Mouse (Mus musculus): ENCODE measurements around the gene Psmb3. TPM values are rescaled to one million over a fixed set of nuclear protein-coding genes. Genes with fewer than 3 reads are reported as not detected.

The Psmb3 gene
- total and polyA plus RNA-seq, 3 experiments: 560 to 1,251 (median 863) TPM

- TF ChIP-seq POLR2AphosphoS2 (IDR thresholded peaks at IDR 0.05; ENCODE audit: low read depth, low read length) (no peak), CTCF (conservative IDR thresholded peaks at IDR 0.05 in 1 of 2, IDR thresholded peaks at IDR 0.05 in 1 of 2; ENCODE audit: low read depth in 2 of 2, low read length in 2 of 2) (no peak), KAT2A (IDR thresholded peaks at IDR 0.05; ENCODE audit: insufficient replicate concordance, low read length) (0 out of 2 replicates have a peak, but pooled peaks have one; percentile 59), ZMIZ1 (IDR thresholded peaks at IDR 0.05; ENCODE audit: low read depth, low read length) (peak; percentile 96), ZKSCAN1 (IDR thresholded peaks at IDR 0.05; ENCODE audit: borderline replicate concordance, low read depth, low read length) (peak; percentile 76), SIN3A (IDR thresholded peaks at IDR 0.05; ENCODE audit: low read length) (peak; percentile 90), E2F4 (IDR thresholded peaks at IDR 0.05; ENCODE audit: insufficient replicate concordance, low read depth, low read length) (0 out of 2 replicates have a peak, but pooled peaks have one; percentile 68), TBP (conservative IDR thresholded peaks at IDR 0.05; ENCODE audit: low read depth, low read length) (peak; percentile 78; the same call in 1 of the 2 replicates), RAD21 (IDR thresholded peaks at IDR 0.05; ENCODE audit: low read depth, low read length) (no peak), RCOR1 (conservative IDR thresholded peaks at IDR 0.05; ENCODE audit: low read depth, low read length) (no peak; the same call in 1 of the 2 replicates), CHD1 (IDR thresholded peaks at IDR 0.05; ENCODE audit: low read depth, low read length) (no peak; the same call in none of the 2 replicates), SMC3 (IDR thresholded peaks at IDR 0.05; ENCODE audit: low read depth, low read length) (no peak), NRF1 (IDR thresholded peaks at IDR 0.05; ENCODE audit: low read depth, low read length) (peak; percentile 46; the same call in 1 of the 2 replicates), MXI1 (IDR thresholded peaks at IDR 0.05; ENCODE audit: low read depth, low read length) (peak; percentile 82)
Measured at GRCm38 (mm10) chr11:97659990-97660714, 43.0 kb upstream of the Psmb3 start (continued).

DNA sequence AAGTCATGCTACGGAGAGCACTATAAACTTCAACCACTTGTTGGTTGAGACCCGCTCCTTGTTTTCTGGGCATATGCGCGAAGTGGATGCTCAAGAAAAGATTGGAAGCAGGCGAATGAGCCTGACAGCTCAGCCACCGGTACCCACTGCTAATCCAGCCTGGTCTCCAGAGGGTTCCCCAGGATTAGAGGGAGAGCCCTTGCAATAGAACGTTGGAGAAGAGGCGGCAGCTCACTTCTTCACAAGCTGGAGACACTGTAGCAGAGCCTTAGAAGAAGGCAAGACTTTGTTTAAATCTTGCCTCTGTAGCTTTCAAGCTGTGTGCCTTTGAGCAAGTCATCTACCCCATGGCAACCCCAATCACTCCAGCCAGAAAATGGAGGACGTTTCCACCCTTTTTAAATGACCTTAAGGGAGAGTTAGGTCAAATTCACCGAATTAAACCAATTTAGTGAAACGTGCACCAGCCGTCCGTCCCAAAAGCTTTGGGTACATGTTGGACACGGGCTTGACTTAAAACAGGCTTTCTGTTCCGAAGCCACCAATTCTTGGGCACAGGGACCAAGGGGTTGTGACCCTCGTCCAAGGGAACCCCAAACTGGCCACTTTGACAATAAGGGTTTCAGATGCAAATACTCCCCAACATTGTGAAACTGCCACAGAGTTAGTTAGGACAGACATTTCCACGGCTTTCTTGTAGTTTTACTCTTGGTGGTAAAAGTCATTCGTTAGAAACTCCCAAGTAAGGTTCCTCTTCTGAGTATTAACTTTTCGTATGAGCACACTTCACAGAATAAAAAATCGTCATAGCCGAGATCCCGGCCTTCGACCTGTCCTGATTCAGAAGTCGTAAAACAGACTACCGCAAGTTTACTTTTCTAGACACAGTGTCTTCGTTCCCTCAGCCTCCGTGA lies 42.2 kb upstream of the Psmb3 start:
- no peak for DNase-seq (ENCODE audit: extremely low read depth)
- peak overlapping the region; percentile 97 for H3K4me2 ChIP-seq (ENCODE audit: insufficient read depth, low read depth, poor library complexity, severe bottlenecking)
- H3K79me2 ChIP-seq (replicated peaks; ENCODE audit: control insufficient read depth, extremely low read depth, insufficient read depth, poor library complexity, severe bottlenecking): peaks cover 40% of the 10 kb centered on the region
- H3K27ac ChIP-seq (ENCODE audit: insufficient read depth, low read depth): peak overlapping the region; percentile 94
- H3K9ac ChIP-seq (ENCODE audit: insufficient read depth, low read depth): peak overlapping the region; percentile 89
- H3K27me3 ChIP-seq (replicated peaks): no peaks in the 10 kb centered on the region
- peaks cover 5% of the 10 kb centered on the region for H3K9me3 ChIP-seq (replicated peaks; ENCODE audit: low read length)
- H3K4me1 ChIP-seq (ENCODE audit: control insufficient read depth in 1 of 2, insufficient read depth in 2 of 2): peaks cover 21 to 39% of the 10 kb centered on the region in 2 experiments
- peak overlapping the region; percentile 79 to 82 (median 82) for H3K4me3 ChIP-seq (replicated peaks in 1 of 3; ENCODE audit: low read depth in 2 of 3, low read length in 2 of 3, poor library complexity in 1 of 3)
- dilution Hi-C loops (cut with MboI; ENCODE audit: extremely low pct_ligation_motif_present, extremely low pct_unique_long_range_greater_than_20kb, low sequenced_read_pairs) (no loop called here), in situ Hi-C loops (cut with MboI; ENCODE audit: low pct_ligation_motif_present, low pct_unique_long_range_greater_than_20kb, low sequenced_read_pairs) (no loop called here)
- TF ChIP-seq RAD21 (IDR thresholded peaks at IDR 0.05; ENCODE audit: low read depth, low read length) (no peak), JUND (conservative IDR thresholded peaks at IDR 0.05; ENCODE audit: low read depth, low read length) (no peak), PAX5 (IDR thresholded peaks at IDR 0.05; ENCODE audit: low read length) (no peak), MYC (IDR thresholded peaks at IDR 0.05; ENCODE audit: low read depth, low read length) (no peak), SMC3 (IDR thresholded peaks at IDR 0.05; ENCODE audit: low read depth, low read length) (no peak), NELFE (IDR thresholded peaks at IDR 0.05; ENCODE audit: low read depth, low read length) (no peak), UBTF (IDR thresholded peaks at IDR 0.05; ENCODE audit: low read depth, low read length) (no peak; the same call in none of the 2 replicates), GABPA (IDR thresholded peaks at IDR 0.05; ENCODE audit: insufficient replicate concordance, low read depth, low read length) (no peak), HCFC1 (IDR thresholded peaks at IDR 0.05; ENCODE audit: low read depth, low read length) (no peak), ZKSCAN1 (IDR thresholded peaks at IDR 0.05; ENCODE audit: borderline replicate concordance, low read depth, low read length) (no peak), TBP (conservative IDR thresholded peaks at IDR 0.05; ENCODE audit: low read depth, low read length) (peak; percentile 6; the same call in 1 of the 2 replicates), MEF2A (IDR thresholded peaks at IDR 0.05; ENCODE audit: borderline replicate concordance, low read depth, low read length) (no peak), RCOR1 (conservative IDR thresholded peaks at IDR 0.05; ENCODE audit: low read depth, low read length) (no peak), USF2 (conservative IDR thresholded peaks at IDR 0.05; ENCODE audit: low read depth, low read length) (no peak), MXI1 (IDR thresholded peaks at IDR 0.05; ENCODE audit: low read depth, low read length) (0 out of 2 replicates have a peak, but pooled peaks have one; percentile 21), TCF12 (IDR thresholded peaks at IDR 0.05; ENCODE audit: low read depth, low read length) (no peak), ZNF384 (IDR thresholded peaks at IDR 0.05; ENCODE audit: low read depth, low read length) (no peak), MAZ (IDR thresholded peaks at IDR 0.05; ENCODE audit: low read depth, low read length) (no peak; the same call in 1 of the 2 replicates), POLR2A (IDR thresholded peaks at IDR 0.05; ENCODE audit: low read depth, low read length) (no peak), E2F4 (IDR thresholded peaks at IDR 0.05; ENCODE audit: insufficient replicate concordance, low read depth, low read length) (0 out of 2 replicates have a peak, but pooled peaks have one; percentile 1), ETS1 (conservative IDR thresholded peaks at IDR 0.05; ENCODE audit: low read depth, low read length) (no peak)
- peaks cover 13 to 35% of the 10 kb centered on the region in 2 experiments for H3K36me3 ChIP-seq (replicated peaks in 1 of 2; ENCODE audit: control insufficient read depth in 1 of 2, insufficient read depth in 1 of 2, low read length in 1 of 2)

All from CH12.LX (cell line).